Mouse (Mus musculus) C2C12 (cell line): ENCODE data around the gene Dcps. TPM values are rescaled to one million over a fixed set of nuclear protein-coding genes. Genes with fewer than 3 reads are reported as not detected.

Experiments used
- H3K27me3 ChIP-seq: one replicate; pipeline ENCODE4 v1.6.1; 2011; ENCODE audit not compliant: control insufficient read depth, insufficient read depth, insufficient read length
- H3K36me3 ChIP-seq: one replicate; pipeline ENCODE4 v1.6.1; 2011; ENCODE audit not compliant: control insufficient read depth, insufficient read depth
- H3K4me3 ChIP-seq: one replicate; pipeline ENCODE4 v1.5.1; 2011; ENCODE audit warnings: mild to moderate bottlenecking, control low read depth; ENCODE audit not compliant: poor library complexity, insufficient read depth, severe bottlenecking
- H3K79me2 ChIP-seq: one replicate; pipeline ENCODE4 v1.6.1; 2011; ENCODE audit not compliant: control insufficient read depth, insufficient read depth
- H3K79me3 ChIP-seq: one replicate; pipeline ENCODE4 v1.6.1; 2011; ENCODE audit warnings: low read depth, control low read depth
- H3ac ChIP-seq: one replicate; pipeline ENCODE3; 2011; ENCODE audit warnings: low read depth; ENCODE audit not compliant: control insufficient read depth, insufficient read length
- CEBPB ChIP-seq: IDR thresholded peaks from one replicate; pipeline ENCODE4 v1.6.1; 2011; ENCODE audit warnings: low read depth, mild to moderate bottlenecking, control low read depth, moderate library complexity
- CTCF ChIP-seq: IDR thresholded peaks from one replicate; pipeline ENCODE4 v1.5.1; 2011; ENCODE audit not compliant: control insufficient read depth, insufficient read depth, insufficient read length
- FOSL1 ChIP-seq: IDR thresholded peaks from one replicate; pipeline ENCODE4 v1.8.0; 2011; ENCODE audit warnings: mild to moderate bottlenecking, low read length; ENCODE audit not compliant: poor library complexity, insufficient read depth, severe bottlenecking
- MAX ChIP-seq: IDR thresholded peaks from one replicate; pipeline ENCODE4 v1.6.1; 2011; ENCODE audit warnings: mild to moderate bottlenecking, control low read depth
- MYOD1 ChIP-seq: IDR thresholded peaks from one replicate; pipeline ENCODE4 v1.6.1; 2011; ENCODE audit warnings: low read depth; ENCODE audit not compliant: control insufficient read depth, insufficient read length
- MYOG ChIP-seq: IDR thresholded peaks from one replicate; pipeline ENCODE4 v1.6.1; 2011; ENCODE audit not compliant: control insufficient read depth, insufficient read length; ENCODE audit errors: extremely low read depth
- USF1 ChIP-seq: IDR thresholded peaks from one replicate; pipeline ENCODE4 v1.6.1; 2011; ENCODE audit warnings: low read depth, mild to moderate bottlenecking, control low read depth, moderate library complexity
- polyA plus RNA-seq: library from polyadenylated mRNA; unstranded; fragments of >200 nt; fragmentation: generic; extraction: Trizol; gene quantifications from one replicate; pipeline ENCODE4 v1.2.1, GENCODE M21; 2012; ENCODE audit warnings: missing spikeins

The Dcps gene
- polyA plus RNA-seq, 1 experiment = 74.7 TPM

GRCm38 (mm10) chr9:35198351-35198750 lies 22.5 kb upstream of the Dcps start:
- Histone ChIP-seq H3K79me3 (peaks cover 1% of the 10 kb centered on the region), H3ac (no peak overlapping the region), H3K4me3 (no peak overlapping the region), H3K27me3 (no peaks in the 10 kb centered on the region), H3K36me3 (no peaks in the 10 kb centered on the region), H3K79me2 (peaks cover 14% of the 10 kb centered on the region)
- TF ChIP-seq CTCF = no peak
- no peak for TF ChIP-seq FOSL1
- no peak for TF ChIP-seq USF1
- no peak for TF ChIP-seq CEBPB
- no peak for TF ChIP-seq MYOD1
- no peak for TF ChIP-seq MAX
- TF ChIP-seq MYOG = no peak

GRCm38 (mm10) chr9:35197625-35198024 lies 21.8 kb upstream of the Dcps start:
- Histone ChIP-seq H3ac (no peak overlapping the region), H3K79me3 (peaks cover 2% of the 10 kb centered on the region), H3K79me2 (peaks cover 14% of the 10 kb centered on the region), H3K4me3 (no peak overlapping the region), H3K36me3 (no peaks in the 10 kb centered on the region), H3K27me3 (no peaks in the 10 kb centered on the region)
- TF ChIP-seq MYOD1 = no peak
- no peak for TF ChIP-seq MAX
- no peak for TF ChIP-seq CEBPB

DNA sequence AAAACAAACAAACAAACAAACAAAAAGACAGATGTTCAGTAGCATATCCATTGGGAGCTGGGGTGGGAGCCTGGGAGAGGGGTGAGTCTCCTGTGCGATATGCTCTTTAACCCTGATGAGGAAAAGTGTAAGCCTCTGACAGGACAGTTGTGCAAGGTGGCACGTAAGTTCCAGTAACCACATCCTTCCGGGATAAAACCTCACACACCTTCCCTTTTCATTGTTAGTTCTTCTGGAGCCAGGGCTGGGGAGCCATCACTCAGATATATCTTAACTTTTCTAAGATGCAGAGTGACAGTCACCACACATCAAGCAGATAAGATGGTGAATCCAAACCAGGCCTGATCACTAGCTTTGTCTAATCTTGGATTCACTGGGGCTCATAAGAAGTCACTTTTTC lies 18.2 kb upstream of the Dcps start:
- Histone ChIP-seq H3K27me3 (no peaks in the 10 kb centered on the region), H3K79me2 (peaks cover 8% of the 10 kb centered on the region), H3K79me3 (peaks cover 2% of the 10 kb centered on the region), H3ac (no peak overlapping the region), H3K4me3 (no peak overlapping the region), H3K36me3 (peaks cover 6% of the 10 kb centered on the region)
- no peak for TF ChIP-seq CEBPB
- no peak for TF ChIP-seq MYOD1
- TF ChIP-seq MAX = no peak
- no peak for TF ChIP-seq FOSL1
- TF ChIP-seq MYOG = no peak
- no peak for TF ChIP-seq CTCF
- no peak for TF ChIP-seq USF1

GRCm38 (mm10) chr9:35192983-35193542 lies 17.2 kb upstream of the Dcps start:
- Histone ChIP-seq H3K36me3 (peaks cover 6% of the 10 kb centered on the region), H3K27me3 (no peaks in the 10 kb centered on the region), H3K79me3 (peaks cover 2% of the 10 kb centered on the region), H3K4me3 (no peak overlapping the region), H3K79me2 (no peaks in the 10 kb centered on the region), H3ac (no peak overlapping the region)
- TF ChIP-seq MAX (no peak), CTCF (no peak), CEBPB (no peak), FOSL1 (no peak), MYOG (no peak), USF1 (no peak), MYOD1 (no peak)

GRCm38 (mm10) chr9:35188700-35189099 lies 12.8 kb upstream of the Dcps start:
- Histone ChIP-seq H3K4me3 (no peak overlapping the region), H3K79me2 (no peaks in the 10 kb centered on the region), H3ac (no peak overlapping the region), H3K27me3 (no peaks in the 10 kb centered on the region), H3K36me3 (peaks cover 14% of the 10 kb centered on the region), H3K79me3 (peaks cover 2% of the 10 kb centered on the region)
- TF ChIP-seq MAX (no peak), CEBPB (no peak), MYOG (no peak), USF1 (no peak), FOSL1 (no peak), CTCF (no peak), MYOD1 (no peak)

DNA sequence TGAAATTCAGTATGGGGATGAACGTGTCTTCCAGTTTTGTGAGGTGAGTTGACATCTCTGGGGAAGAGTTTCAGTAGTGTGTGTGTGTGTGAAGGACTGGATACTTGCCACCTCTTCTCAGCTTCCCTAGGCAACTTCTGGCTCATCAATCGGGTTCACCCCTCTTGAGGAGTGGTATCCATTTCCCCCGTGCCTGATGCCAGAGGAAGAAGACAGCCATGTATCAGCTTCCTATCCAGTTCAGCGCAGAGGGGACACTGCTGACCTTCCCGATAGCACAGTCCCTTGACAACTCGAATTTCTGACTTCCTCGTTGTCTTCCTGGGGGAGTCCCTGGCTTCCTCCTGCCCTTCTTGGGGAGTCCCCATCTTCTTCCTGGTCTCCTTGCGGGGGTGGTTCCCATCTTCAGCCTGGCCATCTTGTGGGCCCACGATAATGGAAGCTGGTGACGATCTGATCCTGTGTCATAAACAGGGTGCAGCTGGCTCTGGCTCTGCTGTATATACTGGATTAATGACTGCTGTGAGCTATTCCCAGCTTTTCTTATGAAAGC lies 11.6 kb upstream of the Dcps start:
- Histone ChIP-seq H3K79me3 (no peaks in the 10 kb centered on the region), H3K36me3 (peaks cover 14% of the 10 kb centered on the region), H3K4me3 (no peak overlapping the region), H3K79me2 (no peaks in the 10 kb centered on the region), H3K27me3 (no peaks in the 10 kb centered on the region), H3ac (no peak overlapping the region)
- no peak for TF ChIP-seq FOSL1
- no peak for TF ChIP-seq MYOG
- no peak for TF ChIP-seq MYOD1
- no peak for TF ChIP-seq USF1
- TF ChIP-seq MAX = no peak
- TF ChIP-seq CEBPB = no peak
- no peak for TF ChIP-seq CTCF
